Mouse (Mus musculus) right cerebral cortex, postnatal 25 days (tissue): Measurements from ENCODE around the gene Efhd2.
A peak's percentile ranks its signal among the peaks of the same experiment; 100 is the strongest.

Source experiments
- DNase-seq: peaks from one replicate; pipeline ENCODE4 v3.0.0; 2022

Gene Efhd2

DNA sequence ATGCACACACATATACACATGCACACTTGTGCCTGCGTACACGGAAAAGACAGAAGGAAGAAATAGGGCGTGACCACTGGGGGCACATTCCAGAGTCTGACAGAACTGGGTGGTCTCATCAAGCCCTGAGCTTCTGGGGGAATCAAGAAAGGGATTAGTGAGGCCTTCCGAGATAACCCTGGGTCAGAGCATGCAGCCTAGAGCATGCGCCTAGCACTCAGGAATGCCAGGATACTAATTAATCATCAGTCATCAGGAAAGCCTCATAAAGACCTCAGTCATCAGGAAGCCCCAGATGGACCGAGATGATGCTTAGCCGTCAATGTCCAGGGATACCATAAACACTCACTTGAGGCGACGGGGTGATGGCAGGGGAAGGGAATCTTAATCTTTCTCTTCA lies 5.2 kb upstream of the Efhd2 start:
- no peak for DNase-seq

DNA sequence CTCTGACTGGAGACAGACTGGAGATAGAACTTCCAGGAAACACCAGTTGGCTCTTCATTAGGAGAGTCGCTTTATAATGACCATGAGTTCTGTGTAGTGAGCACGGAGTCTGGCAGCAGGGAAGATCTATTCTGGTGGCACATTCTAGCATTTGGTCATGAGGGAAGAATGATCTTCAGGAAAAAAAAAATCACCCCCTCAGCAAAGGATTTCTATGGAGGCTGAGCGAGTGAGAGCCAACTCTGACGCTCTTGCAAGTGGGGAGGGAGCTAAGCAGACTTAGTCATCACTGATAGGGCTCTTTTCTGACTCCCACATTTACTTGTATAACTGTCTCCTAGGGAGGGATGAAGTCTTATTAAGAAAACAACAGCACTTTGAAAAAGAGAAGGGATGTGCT lies 4.4 kb upstream of the Efhd2 start:
- DNase-seq, result peak; percentile 48

- no peak for DNase-seq
Observed at GRCm38 (mm10) chr4:141878621-141879020, 3.9 kb upstream of the Efhd2 start.

DNA sequence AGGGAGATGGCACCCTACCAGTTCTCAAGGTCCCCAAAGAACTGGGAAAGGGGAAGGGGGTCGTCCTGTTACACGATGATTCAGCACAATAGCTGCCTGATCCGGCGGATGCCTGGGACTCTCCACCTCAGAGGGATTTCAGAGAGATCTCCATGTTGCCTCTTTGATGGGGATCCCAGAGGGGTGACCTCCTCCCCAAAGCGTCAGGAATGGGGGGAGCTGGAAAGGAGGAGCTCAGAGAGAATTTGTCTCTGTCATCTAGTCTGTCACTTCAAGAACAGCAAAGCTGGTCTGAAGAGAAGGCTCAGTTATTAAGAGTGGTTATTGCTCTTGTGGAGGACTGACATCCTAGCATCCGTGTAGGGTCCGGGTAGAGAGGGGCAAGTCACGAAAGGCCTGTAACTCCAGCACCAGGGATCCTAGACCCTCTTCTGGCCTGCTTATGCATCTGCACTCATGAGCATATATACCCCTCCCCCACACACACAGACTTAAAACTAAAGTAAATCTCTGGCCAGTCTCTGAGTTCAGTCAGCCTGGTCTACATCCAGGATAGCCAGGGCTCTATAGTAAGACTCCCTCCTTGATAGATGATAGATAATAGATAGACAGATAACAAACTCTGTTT lies 875 bp upstream of the Efhd2 start:
- no peak for DNase-seq

- no peak for DNase-seq
Observed at GRCm38 (mm10) chr4:141874111-141874600, 564 bp downstream of the Efhd2 start.

DNA sequence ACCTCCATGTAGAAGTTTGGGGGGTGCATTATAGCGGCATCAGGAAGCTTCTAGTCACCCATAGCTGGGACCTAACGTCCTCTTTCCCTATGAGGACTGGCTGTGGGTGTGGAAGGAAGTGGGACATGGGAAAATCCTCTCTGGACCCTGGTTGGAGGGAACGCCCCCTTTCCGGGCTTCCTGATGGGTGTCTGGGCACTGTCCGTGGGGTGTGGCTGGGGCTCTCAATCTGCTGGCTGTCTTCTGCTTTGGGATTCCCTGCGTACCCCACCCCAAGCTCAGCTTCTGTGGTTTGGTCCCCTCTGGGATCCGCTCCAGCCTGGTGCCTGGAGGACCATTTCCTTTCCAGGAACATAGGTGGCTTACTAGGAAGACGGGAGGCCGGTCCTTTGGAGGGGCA lies 1.7 kb downstream of the Efhd2 start:
- DNase-seq, result no peak

DNA sequence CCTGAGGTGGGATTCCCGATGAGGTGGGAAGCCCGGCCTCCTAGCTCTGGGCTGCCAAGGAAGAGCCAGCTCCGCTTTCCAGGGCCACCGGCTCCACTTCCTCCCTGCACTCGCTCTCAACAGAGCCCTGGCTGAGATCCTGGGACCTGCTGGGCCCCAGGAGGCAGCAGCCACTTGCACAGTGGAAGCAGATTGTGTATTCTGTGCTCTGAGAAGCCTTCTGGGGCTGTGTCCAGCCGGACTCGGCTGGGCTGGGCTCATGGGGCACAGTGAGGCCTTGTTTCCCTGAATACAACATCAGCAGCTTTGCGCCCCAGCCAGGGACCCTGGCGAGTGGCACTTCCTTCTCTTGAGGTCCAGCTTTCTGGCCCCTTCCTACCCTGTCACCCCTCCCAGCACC lies 2.8 kb downstream of the Efhd2 start:
- DNase-seq, result peak; percentile 69

DNA sequence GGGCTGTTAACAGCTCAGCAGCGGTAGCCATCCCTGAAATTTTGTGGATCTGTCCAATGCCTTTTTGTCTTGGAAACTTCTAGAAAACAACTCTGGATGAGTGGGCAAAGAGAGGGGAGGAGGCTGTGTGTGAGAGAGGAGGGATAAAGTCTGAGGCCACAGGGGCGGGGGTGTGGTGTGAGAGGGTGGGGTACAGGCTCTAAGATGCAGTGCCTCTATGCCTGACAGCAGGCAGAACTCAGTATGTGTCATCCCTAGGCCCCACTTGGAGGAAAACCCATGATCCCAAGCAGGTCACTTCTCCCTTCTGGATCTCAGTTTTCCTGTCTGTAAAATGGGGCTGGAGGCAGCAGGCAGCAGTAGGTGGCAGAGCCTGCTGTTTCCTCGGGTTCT lies 3.4 kb downstream of the Efhd2 start:
- DNase-seq, result peak; percentile 6

- peak; percentile 7 for DNase-seq
Observed at GRCm38 (mm10) chr4:141870666-141871332, 3.9 kb downstream of the Efhd2 start.

GRCm38 (mm10) chr4:141869436-141870215 lies 5.1 kb downstream of the Efhd2 start:
- no peak for DNase-seq

DNA sequence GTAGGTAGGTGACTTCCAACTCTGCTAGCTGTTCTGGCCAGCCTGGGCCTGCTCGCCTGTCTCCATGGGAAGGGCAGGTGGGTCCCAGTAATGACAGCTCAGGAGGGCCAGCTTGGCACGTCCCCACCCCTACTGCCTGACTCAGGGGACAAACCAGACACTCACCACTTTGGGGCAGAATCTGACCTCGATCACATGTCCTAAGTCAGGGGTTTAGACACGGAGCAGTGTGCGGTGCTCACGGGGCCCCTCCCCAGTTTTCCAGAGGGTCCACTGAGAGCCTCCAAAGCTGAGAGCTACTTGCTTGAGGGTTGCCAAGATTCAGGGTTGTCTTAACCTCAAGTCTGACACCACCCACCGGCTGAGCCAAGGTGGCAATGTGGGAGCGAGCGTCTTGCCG lies 6.7 kb downstream of the Efhd2 start:
- DNase-seq, result no peak

GRCm38 (mm10) chr4:141867498-141867897 lies 7.2 kb downstream of the Efhd2 start:
- no peak for DNase-seq

DNA sequence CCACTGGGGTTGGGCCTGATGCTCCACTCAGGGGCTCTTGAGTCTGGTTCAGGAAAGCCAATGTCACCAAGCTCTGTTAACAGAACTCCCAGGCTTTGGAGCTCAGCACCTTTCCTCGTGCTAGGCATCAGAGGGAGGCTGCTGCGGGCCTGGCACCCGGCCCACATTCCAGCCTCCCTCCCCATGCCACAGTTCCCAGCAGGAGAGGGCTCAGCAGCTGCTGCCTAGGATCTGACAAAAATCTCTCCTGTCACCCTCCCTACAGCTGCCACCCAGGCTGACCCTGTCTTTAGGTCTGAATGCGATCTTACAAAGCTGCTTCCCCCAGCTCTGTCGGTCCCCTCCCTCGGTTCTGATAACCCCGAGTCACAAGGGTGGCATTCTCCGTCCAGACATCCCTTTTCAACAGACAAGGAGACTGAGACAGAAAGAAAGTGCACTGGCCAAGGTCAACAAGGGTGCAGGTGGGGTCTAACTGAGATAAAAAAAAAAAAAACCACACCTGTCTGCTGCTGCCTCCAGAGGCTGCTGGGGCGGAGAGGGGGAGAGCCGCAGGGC lies 7.7 kb downstream of the Efhd2 start:
- DNase-seq, result no peak

GRCm38 (mm10) chr4:141865600-141865999 lies 9.1 kb downstream of the Efhd2 start:
- DNase-seq, result no peak

DNA sequence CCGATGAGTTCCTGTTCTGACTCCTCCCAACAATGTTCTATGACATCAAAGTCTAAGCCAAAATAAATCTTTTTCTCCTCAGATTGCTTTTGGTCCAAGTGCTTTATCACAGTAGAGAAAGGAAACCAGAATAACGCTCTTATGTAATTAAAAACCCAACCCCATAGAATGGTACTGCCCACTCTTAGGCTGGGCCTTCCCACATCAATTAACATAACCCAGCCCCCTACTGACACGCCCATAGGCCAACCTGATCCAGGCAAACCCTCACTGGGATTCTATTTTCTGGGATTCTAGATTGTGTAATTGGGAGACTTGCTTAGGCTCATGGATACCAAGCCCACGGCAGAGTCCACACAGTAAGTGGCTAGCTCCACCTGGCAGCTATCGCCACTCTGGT lies 9.7 kb downstream of the Efhd2 start:
- no peak for DNase-seq

DNA sequence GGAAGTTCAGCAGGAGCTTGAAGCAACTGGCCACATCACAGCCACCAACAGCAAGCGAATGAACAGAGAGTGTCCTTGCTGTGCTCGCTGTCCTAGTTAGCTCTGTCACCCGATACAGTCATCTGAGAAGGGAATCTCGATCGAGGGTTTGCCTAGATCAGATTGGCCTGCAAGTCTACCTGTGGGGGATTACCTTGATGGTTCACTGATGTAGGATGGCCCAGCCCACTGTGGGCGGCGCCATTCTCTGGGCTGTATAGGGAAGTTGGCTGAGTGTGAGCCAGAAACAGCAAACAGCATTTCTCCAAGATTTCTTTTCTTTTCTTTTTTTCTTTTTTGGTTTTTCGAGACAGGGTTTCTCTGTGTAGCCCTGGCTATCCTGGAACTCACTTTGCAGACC lies 10.2 kb downstream of the Efhd2 start:
- no peak for DNase-seq

DNA sequence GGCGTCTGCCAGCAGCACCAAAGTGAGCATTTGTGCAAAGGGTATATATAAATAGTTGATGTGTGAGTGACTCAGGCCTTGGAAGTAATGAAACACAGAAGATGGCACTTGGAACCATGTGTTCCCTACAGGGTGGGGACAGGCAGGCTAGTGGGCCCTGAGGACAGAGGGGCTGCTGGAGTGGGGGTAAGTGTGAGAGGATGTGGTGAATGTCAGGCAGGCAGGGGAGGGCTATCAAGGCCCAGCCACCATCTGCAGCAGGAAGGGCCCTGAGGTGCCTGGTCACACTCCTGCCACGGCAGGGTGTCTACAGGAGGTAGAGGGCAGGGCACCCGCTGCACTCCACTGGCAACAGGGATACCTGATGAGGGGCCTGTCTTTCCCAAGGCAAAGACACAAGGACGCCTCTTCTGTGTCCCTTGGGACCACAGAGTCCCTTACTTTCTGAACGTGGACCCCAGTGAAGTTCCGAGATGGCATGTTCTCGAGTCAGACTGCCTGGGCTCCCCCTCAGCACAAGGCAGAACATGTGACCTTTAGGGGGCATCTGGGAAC lies 10.9 kb downstream of the Efhd2 start:
- DNase-seq, result no peak

DNA sequence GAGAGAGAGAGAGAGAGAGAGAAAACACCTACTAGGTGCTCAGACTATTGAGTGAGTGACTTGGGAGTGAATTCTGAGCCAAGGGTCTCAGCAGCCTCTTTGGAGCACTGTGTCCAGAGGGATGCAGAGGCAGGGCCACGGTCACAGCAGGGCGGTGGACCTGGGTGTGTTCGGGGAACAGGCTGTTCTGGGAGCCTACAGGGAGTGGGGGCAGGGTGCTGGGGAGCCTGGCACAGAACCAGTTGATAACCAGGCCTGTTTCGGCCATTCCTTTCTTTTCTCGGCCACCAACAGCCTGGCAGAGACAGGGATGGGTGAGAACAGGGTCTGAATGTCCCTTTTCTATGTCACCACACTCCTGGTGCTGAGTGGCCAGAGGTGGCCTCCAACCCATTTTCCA lies 11.9 kb downstream of the Efhd2 start:
- no peak for DNase-seq

DNA sequence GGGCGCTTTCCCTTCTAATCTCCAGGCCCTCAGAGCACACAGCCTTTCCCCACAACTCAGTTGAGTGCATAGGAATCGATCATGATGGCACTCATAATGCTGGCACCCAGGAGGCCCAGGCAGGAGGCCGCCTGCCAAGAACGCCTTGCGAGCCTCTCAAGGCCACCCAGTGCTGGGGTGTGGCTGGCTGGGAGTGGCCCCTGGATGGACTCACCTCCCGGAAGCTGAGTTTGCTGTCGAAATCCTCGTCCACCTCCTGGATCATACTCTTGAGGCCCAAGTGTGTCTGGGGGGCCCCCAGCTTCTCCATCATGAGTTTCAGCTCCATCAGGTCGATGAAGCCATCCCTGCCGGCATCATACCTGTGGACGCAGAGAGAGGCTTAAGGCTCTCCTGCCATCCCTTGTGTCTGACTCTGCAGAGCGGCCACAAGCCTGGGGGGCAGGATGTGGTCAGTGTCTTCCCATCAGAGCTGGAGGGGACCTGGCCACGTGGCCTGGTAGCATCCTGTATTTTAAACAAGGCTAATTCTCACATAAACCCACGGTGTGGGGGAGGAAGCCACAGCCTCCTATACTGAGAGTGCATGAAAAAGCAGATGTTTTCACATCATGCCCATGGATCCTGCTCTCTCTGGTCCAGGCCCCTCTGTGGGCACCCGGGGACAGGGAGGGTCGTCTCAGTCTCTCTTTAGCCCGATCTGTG lies 13.0 kb downstream of the Efhd2 start:
- DNase-seq, result no peak

- no peak for DNase-seq
Observed at GRCm38 (mm10) chr4:141860246-141860841, 14.4 kb downstream of the Efhd2 start.

GRCm38 (mm10) chr4:141859351-141859750 lies 15.4 kb downstream of the Efhd2 start:
- DNase-seq, result no peak

GRCm38 (mm10) chr4:141858501-141858900 lies 16.2 kb downstream of the Efhd2 start:
- DNase-seq, result no peak
